Mouse (Mus musculus) natural killer cell, adult 2 months (primary cell): ENCODE data around the gene Ythdf1.
A peak's percentile ranks its signal among the peaks of the same experiment; 100 is the strongest.

Experiments
- DNase-seq, 2 experiments: peaks; one replicate each; pipeline ENCODE4 v3.0.0; 2022; ENCODE audit warnings: low spot score in 2 of 2

The Ythdf1 gene

GRCm38 (mm10) chr2:180910928-180911327 lies 9.8 kb downstream of the Ythdf1 start:
- no peak for DNase-seq

GRCm38 (mm10) chr2:180905556-180906221 lies 15.1 kb downstream of the Ythdf1 start:
- DNase-seq: no peak

- no peak for DNase-seq
Measured at GRCm38 (mm10) chr2:180904435-180905208, 16.1 kb downstream of the Ythdf1 start.

- no peak for DNase-seq
Measured at GRCm38 (mm10) chr2:180902086-180902485, 18.7 kb downstream of the Ythdf1 start.

- no peak for DNase-seq
Measured at GRCm38 (mm10) chr2:180897857-180898256, 22.9 kb downstream of the Ythdf1 start.

GRCm38 (mm10) chr2:180896819-180897625 lies 23.7 kb downstream of the Ythdf1 start:
- DNase-seq: no peak

- DNase-seq: no peak
Measured at GRCm38 (mm10) chr2:180895837-180896525, 24.8 kb downstream of the Ythdf1 start.

GRCm38 (mm10) chr2:180895321-180895720 lies 25.4 kb downstream of the Ythdf1 start:
- DNase-seq: no peak

- DNase-seq: peak; percentile 26 to 59
Measured at GRCm38 (mm10) chr2:180894734-180895133, 26.0 kb downstream of the Ythdf1 start.

GRCm38 (mm10) chr2:180894029-180894623 lies 26.6 kb downstream of the Ythdf1 start:
- DNase-seq: no peak

GRCm38 (mm10) chr2:180893537-180894028 lies 27.2 kb downstream of the Ythdf1 start:
- DNase-seq: no peak

- DNase-seq: no peak
Measured at GRCm38 (mm10) chr2:180892841-180893521, 27.8 kb downstream of the Ythdf1 start.

GRCm38 (mm10) chr2:180891835-180892323 lies 28.9 kb downstream of the Ythdf1 start:
- DNase-seq: no peak

GRCm38 (mm10) chr2:180891075-180891834 lies 29.5 kb downstream of the Ythdf1 start:
- no peak for DNase-seq

- no peak for DNase-seq
Measured at GRCm38 (mm10) chr2:180890422-180891074, 30.2 kb downstream of the Ythdf1 start.

- DNase-seq: no peak
Measured at GRCm38 (mm10) chr2:180889921-180890280, 30.8 kb downstream of the Ythdf1 start.

- no peak for DNase-seq
Measured at GRCm38 (mm10) chr2:180889271-180889920, 31.4 kb downstream of the Ythdf1 start.

- DNase-seq: no peak
Measured at GRCm38 (mm10) chr2:180885270-180885669, 35.5 kb downstream of the Ythdf1 start.

GRCm38 (mm10) chr2:180881281-180881680 lies 39.5 kb downstream of the Ythdf1 start:
- DNase-seq: no peak
